Mouse (Mus musculus) cerebellum, adult 2 months (tissue): ENCODE results near the gene Mrm1. TPM values are rescaled to one million over a fixed set of nuclear protein-coding genes. Genes with fewer than 3 reads are reported as not detected.
"Not testable (repeated sequence)": the region's sequence is repeated elsewhere in the genome, so short reads cannot be mapped to it uniquely, and the experiment has no call there.

ENCODE experiments used
- DNase-seq, 2 experiments: peaks; one replicate each; pipeline ENCODE4 v3.0.0; 2021
- H3K27ac ChIP-seq: fragments of 200-500 bp; 2 replicates; pipeline ENCODE4 v1.5.1; 2012; ENCODE audit warnings: low read length, control low read depth, inconsistent platforms; ENCODE audit not compliant: insufficient read depth
- H3K27me3 ChIP-seq: fragments of 200-500 bp; 2 replicates; pipeline ENCODE4 v1.6.1; 2012; ENCODE audit warnings: inconsistent platforms, mild to moderate bottlenecking, low read length, moderate library complexity; ENCODE audit not compliant: control insufficient read depth, insufficient read depth
- H3K4me1 ChIP-seq: fragments of 200-500 bp; 2 replicates; pipeline ENCODE4 v1.6.1; 2011; ENCODE audit warnings: low read length; ENCODE audit not compliant: control insufficient read depth, insufficient read depth
- H3K4me3 ChIP-seq: fragments of 200-500 bp; replicated peaks from 2 replicates; pipeline ENCODE3; 2011; ENCODE audit warnings: mild to moderate bottlenecking, low read depth, low read length, control low read depth; ENCODE audit not compliant: insufficient read depth
- CTCF ChIP-seq: fragments of 200-500 bp; IDR thresholded peaks from 2 replicates; pipeline ENCODE4 v1.5.1; 2011; ENCODE audit warnings: low read depth, mild to moderate bottlenecking, control low read depth, low read length, moderate library complexity, borderline replicate concordance; ENCODE audit not compliant: insufficient read depth
- POLR2A ChIP-seq: fragments of 200-500 bp; IDR thresholded peaks from 2 replicates; pipeline ENCODE4 v1.6.1; 2011; ENCODE audit warnings: low read length, control low read depth, borderline replicate concordance; ENCODE audit not compliant: insufficient read depth
- WGBS: fragments of 180-500 bp; shearing (Covaris S2); methylation state at CpG from one replicate; pipeline ENCODE4 v1.1.7; 2018; 5-methylcytosine and 5-hydroxymethylcytosine counted together
- polyA plus RNA-seq: library from polyadenylated mRNA; depleted of rRNA; stranded (reverse); fragments of >200 nt; gene quantifications from 2 replicates; pipeline ENCODE4 v1.2.3, GENCODE M21; 2012

Gene Mrm1
- polyA plus RNA-seq, 1 experiment, result 44.6 TPM

DNA sequence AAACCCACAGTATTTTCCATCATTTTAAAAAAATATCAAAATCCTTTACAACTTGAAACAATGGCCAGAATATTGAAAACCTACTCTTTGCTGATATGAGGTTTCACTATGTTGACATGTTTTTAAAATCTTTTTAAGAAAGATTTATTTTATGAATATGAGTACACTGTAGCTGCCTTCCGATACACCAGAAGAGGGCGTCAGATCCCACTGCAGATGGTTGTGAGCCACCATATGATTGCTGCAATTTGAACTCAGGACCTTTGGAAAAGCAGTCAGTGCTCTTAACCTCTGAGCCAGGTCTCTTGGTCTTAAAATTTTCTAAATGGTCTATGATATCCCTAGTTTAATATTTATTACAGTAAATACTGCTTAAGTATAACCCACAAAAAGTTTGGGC lies 20.0 kb upstream of the Mrm1 start:
- H3K4me1 ChIP-seq, result no peaks in the 10 kb centered on the region
- no peak overlapping the region for H3K4me3 ChIP-seq
- 89% methylated on average over 2 of the region's 2 CpGs for WGBS
- TF ChIP-seq CTCF (no peak), POLR2A (no peak)
- H3K27ac ChIP-seq, result no peak overlapping the region
- no peak for DNase-seq
- H3K27me3 ChIP-seq, result no peaks in the 10 kb centered on the region

DNA sequence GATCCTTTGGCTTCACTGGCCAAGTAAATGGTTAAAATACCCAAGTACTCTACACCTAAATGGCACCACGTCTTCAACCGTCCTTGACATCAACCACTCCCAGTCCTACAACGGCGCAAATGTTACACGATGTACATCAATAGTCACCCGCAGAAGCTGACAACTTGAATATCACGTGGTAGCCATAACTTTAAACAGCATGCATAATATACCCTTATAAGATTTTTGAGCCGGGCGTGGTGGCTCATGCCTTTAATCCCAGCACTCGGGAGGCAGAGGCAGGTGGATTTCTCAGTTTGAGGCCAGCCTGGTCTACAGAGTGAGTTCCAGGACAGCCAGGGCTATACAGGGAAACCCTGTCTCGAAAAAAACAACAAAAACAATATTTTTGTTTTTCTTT lies 10.2 kb upstream of the Mrm1 start:
- H3K4me1 ChIP-seq, result peaks cover 16% of the 10 kb centered on the region
- H3K4me3 ChIP-seq, result peak overlapping the region; percentile 85
- WGBS, result 80% methylated on average over 11 of the region's 11 CpGs
- H3K27ac ChIP-seq, H3K27me3 ChIP-seq: not testable (repeated sequence)
- peak in 1 of 2 experiments; percentile 23 for DNase-seq

- TF ChIP-seq POLR2A, result peak; percentile 62; the same call in 1 of the 2 replicates
- TF ChIP-seq CTCF, result no peak
- Histone ChIP-seq H3K4me3 (peak within 1 kb of the TSS; percentile 85), H3K4me1 (peaks cover 16% of the 10 kb centered on the region), H3K27me3 (no peaks in the 10 kb centered on the region), H3K27ac (peak within 1 kb of the TSS; percentile 75)
- WGBS, result under 1% methylated on average over 62 of the region's 62 CpGs
- DNase-seq, result peak; percentile 91 to 92
Measured at GRCm38 (mm10) chr11:84828516-84829399, 9.4 kb upstream of the Mrm1 start, which contains the start of gene Dhrs11. TSS of gene Dhrs11 (minus strand) at chr11:84828994.

GRCm38 (mm10) chr11:84827901-84828503 lies 8.7 kb upstream of the Mrm1 start:
- no peak for DNase-seq
- H3K4me3 ChIP-seq, result peak overlapping the region; percentile 85
- no peaks in the 10 kb centered on the region for H3K27me3 ChIP-seq
- no peak for TF ChIP-seq POLR2A
- TF ChIP-seq CTCF, result no peak
- 0 out of 2 replicates have a peak overlapping the region, but pooled peaks have one; percentile 75 for H3K27ac ChIP-seq
- peaks cover 16% of the 10 kb centered on the region for H3K4me1 ChIP-seq
- 37% methylated on average over 3 of the region's 3 CpGs for WGBS

DNA sequence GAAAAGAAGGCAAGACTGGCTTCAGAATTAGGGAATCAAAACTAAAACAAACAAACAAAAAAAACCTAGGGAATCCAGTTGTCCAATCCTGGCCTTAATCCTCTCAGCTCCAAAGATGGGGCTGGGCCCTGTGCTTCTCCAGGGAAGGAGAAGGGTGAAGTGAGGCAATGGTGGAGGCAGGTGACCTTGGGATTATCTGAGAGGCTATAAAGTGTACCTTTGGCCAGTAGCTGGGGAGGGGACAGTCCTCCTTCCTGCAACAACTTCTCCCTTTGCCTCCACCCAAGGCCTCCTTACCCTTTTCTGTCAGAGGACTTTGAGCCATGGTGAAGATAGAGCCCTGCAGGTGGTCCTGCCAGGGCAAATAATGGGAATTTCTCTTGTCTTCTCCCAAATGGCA lies 8.2 kb upstream of the Mrm1 start:
- H3K4me1 ChIP-seq, result peaks cover 16% of the 10 kb centered on the region
- no peak overlapping the region for H3K27ac ChIP-seq
- peak overlapping the region; percentile 19 for H3K4me3 ChIP-seq
- no peaks in the 10 kb centered on the region for H3K27me3 ChIP-seq
- TF ChIP-seq POLR2A (no peak), CTCF (no peak)
- no peak for DNase-seq

DNA sequence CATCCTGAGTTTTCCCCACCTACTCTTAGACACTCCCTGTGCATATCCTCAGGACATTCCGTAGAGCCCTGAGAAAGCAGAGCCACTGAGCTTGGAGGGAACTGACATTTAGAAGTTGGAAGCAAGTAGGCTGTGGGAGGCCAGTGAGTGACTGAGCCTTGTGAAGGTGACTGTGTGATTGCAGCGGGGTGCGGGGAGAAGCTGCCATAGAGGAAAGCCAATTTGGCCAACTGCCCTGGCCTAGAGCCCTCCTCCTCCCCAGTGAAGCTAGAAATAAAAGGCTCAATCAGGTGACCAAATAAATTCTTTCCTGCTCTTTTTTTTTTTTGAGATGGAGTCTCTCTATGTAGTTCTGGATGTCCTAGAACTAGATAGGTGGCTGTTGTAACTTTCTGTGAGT lies 6.9 kb upstream of the Mrm1 start:
- no peaks in the 10 kb centered on the region for H3K27me3 ChIP-seq

DNA sequence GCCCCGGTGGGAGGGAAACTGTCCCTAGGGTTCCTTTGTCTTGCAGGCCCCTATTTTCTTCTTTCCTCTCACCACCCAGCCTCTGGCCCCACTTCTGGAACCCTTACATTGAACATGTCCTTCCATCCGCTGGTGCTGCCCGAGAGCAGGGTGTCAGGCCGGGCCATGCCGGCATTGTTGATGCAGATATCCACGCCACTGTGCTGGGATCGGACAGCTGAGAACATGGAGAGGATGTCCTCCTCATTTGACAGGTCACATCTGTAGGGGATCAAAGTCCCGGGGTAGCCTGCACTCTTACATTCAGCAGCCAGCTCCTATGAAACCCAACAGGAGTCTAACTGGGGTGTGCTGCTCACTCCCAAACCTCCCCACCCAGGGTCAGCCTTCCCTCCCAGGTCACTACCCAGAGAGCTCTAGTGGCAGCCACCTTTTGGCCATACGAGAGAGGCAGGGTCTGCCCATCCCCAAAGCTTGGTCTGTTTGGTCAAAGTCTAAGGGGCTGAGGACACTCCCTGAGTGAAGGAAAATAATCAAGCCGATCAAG lies 6.0 kb upstream of the Mrm1 start:
- no peak for TF ChIP-seq CTCF
- no peak for TF ChIP-seq POLR2A
- Histone ChIP-seq H3K4me1 (peaks cover 16% of the 10 kb centered on the region), H3K27me3 (no peaks in the 10 kb centered on the region), H3K4me3 (no peak overlapping the region), H3K27ac (no peak overlapping the region)
- peak in 1 of 2 experiments; percentile 22 for DNase-seq
- 87% methylated on average over 10 of the region's 10 CpGs for WGBS

More for the DNA sequence above, 6.9 kb upstream of the Mrm1 start:
- H3K27ac ChIP-seq, result peak overlapping the region; percentile 40; the same call in 1 of the 2 replicates
- DNase-seq, result peak; percentile 82 to 90
- TF ChIP-seq CTCF (no peak), POLR2A (no peak)
- peak overlapping the region; percentile 3 for H3K4me3 ChIP-seq
- under 1% methylated on average over 3 of the region's 3 CpGs for WGBS
- peaks cover 16% of the 10 kb centered on the region for H3K4me1 ChIP-seq
